Mouse (Mus musculus): ENCODE data around the gene Lrrn4cl. TPM values are rescaled to one million over a fixed set of nuclear protein-coding genes. Genes with fewer than 3 reads are reported as not detected.
"Not testable (repeated sequence)": the region's sequence is repeated elsewhere in the genome, so short reads cannot be mapped to it uniquely, and the experiment has no call there.

Lrrn4cl gene
- polyA plus RNA-seq, 1 experiment from 2014 or later = 1.3 TPM

- H3K4me1 ChIP-seq = peaks cover 42% of the 10 kb centered on the region
- WGBS = under 1% methylated on average over 48 of the region's 48 CpGs
- H3K27ac ChIP-seq = peak overlapping the region; percentile 100
- H3K9me3 ChIP-seq (replicated peaks) = no peaks in the 10 kb centered on the region
- ATAC-seq (replicated peaks; ENCODE audit: low FRiP score) = peak; percentile 20
- no peaks in the 10 kb centered on the region for H3K27me3 ChIP-seq
- peaks cover 46% of the 10 kb centered on the region for H3K36me3 ChIP-seq
- peak overlapping the region; percentile 88 for H3K4me2 ChIP-seq
- H3K4me3 ChIP-seq (replicated peaks) = peak overlapping the region; percentile 88
- peak overlapping the region; percentile 99 for H3K9ac ChIP-seq
Measured at GRCm38 (mm10) chr19:8820424-8820956, 30.1 kb upstream of the Lrrn4cl start.

GRCm38 (mm10) chr19:8821146-8821545 lies 29.4 kb upstream of the Lrrn4cl start:
- Histone ChIP-seq H3K27me3 (no peaks in the 10 kb centered on the region), H3K27ac (peak overlapping the region; percentile 100), H3K4me3 (replicated peaks) (peak overlapping the region; percentile 88), H3K36me3 (peaks cover 46% of the 10 kb centered on the region), H3K4me1 (peaks cover 35% of the 10 kb centered on the region), H3K4me2 (peak overlapping the region; percentile 88), H3K9me3 (replicated peaks) (no peaks in the 10 kb centered on the region), H3K9ac (peak overlapping the region; percentile 99)
- under 1% methylated on average over 7 of the region's 7 CpGs for WGBS
- ATAC-seq (replicated peaks; ENCODE audit: low FRiP score) = no peak

GRCm38 (mm10) chr19:8822696-8823095 lies 27.9 kb upstream of the Lrrn4cl start:
- no peaks in the 10 kb centered on the region for H3K9me3 ChIP-seq (replicated peaks)
- H3K36me3 ChIP-seq = peaks cover 51% of the 10 kb centered on the region
- H3K27me3 ChIP-seq = no peaks in the 10 kb centered on the region
- H3K4me2 ChIP-seq = peak overlapping the region; percentile 88
- 0 out of 2 replicates have a peak overlapping the region, but pooled peaks have one; percentile 2 for H3K9ac ChIP-seq
- peak overlapping the region; percentile 88 for H3K4me3 ChIP-seq (replicated peaks)
- 78% methylated on average over 8 of the region's 8 CpGs for WGBS
- no peak for ATAC-seq (replicated peaks; ENCODE audit: low FRiP score)
- no peak overlapping the region for H3K27ac ChIP-seq
- H3K4me1 ChIP-seq = peaks cover 23% of the 10 kb centered on the region

GRCm38 (mm10) chr19:8829660-8830059 lies 20.9 kb upstream of the Lrrn4cl start, which contains the start of gene AC129217.1:
Gene AC129217.1 (plus strand): TSS chr19:8829773.
- Histone ChIP-seq H3K4me1 (no peaks in the 10 kb centered on the region), H3K9me3 (replicated peaks) (no peaks in the 10 kb centered on the region), H3K27ac (no peak within 1 kb of the TSS), H3K27me3 (no peaks in the 10 kb centered on the region), H3K4me3 (replicated peaks) (no peak within 1 kb of the TSS), H3K4me2 (no peak within 1 kb of the TSS), H3K9ac (no peak within 1 kb of the TSS), H3K36me3 (peaks cover 99% of the 10 kb centered on the region)
- WGBS = 92% methylated on average over 8 of the region's 8 CpGs
- ATAC-seq (replicated peaks; ENCODE audit: low FRiP score) = no peak

- H3K9ac ChIP-seq = no peak overlapping the region
- no peak overlapping the region for H3K4me2 ChIP-seq
- ATAC-seq (replicated peaks; ENCODE audit: low FRiP score) = no peak
- H3K9me3 ChIP-seq (replicated peaks) = no peaks in the 10 kb centered on the region
- no peaks in the 10 kb centered on the region for H3K4me1 ChIP-seq
- no peak overlapping the region for H3K4me3 ChIP-seq (replicated peaks)
- H3K36me3 ChIP-seq = peaks cover 100% of the 10 kb centered on the region
- WGBS = 93% methylated on average over 8 of the region's 8 CpGs
- no peaks in the 10 kb centered on the region for H3K27me3 ChIP-seq
- no peak overlapping the region for H3K27ac ChIP-seq
Measured at GRCm38 (mm10) chr19:8830664-8831063, 19.9 kb upstream of the Lrrn4cl start.

- no peak overlapping the region for H3K27ac ChIP-seq
- H3K36me3 ChIP-seq = peaks cover 100% of the 10 kb centered on the region
- ATAC-seq (replicated peaks; ENCODE audit: low FRiP score) = no peak
- H3K27me3 ChIP-seq = no peaks in the 10 kb centered on the region
- no peaks in the 10 kb centered on the region for H3K4me1 ChIP-seq
- 83% methylated on average over 11 of the region's 11 CpGs for WGBS
- no peaks in the 10 kb centered on the region for H3K9me3 ChIP-seq (replicated peaks)
- no peak overlapping the region for H3K4me2 ChIP-seq
- no peak overlapping the region for H3K9ac ChIP-seq
- no peak overlapping the region for H3K4me3 ChIP-seq (replicated peaks)
Measured at GRCm38 (mm10) chr19:8831262-8831661, 19.3 kb upstream of the Lrrn4cl start.

GRCm38 (mm10) chr19:8832971-8833370 lies 17.6 kb upstream of the Lrrn4cl start:
- Histone ChIP-seq H3K4me2 (no peak overlapping the region), H3K27me3 (no peaks in the 10 kb centered on the region), H3K4me1 (peaks cover 4% of the 10 kb centered on the region), H3K9ac (no peak overlapping the region), H3K4me3 (replicated peaks) (no peak overlapping the region), H3K9me3 (replicated peaks) (no peaks in the 10 kb centered on the region), H3K36me3 (peaks cover 83% of the 10 kb centered on the region), H3K27ac (no peak overlapping the region)
- 93% methylated on average over 4 of the region's 4 CpGs for WGBS
- ATAC-seq (replicated peaks; ENCODE audit: low FRiP score) = no peak

GRCm38 (mm10) chr19:8836327-8836726 lies 14.2 kb upstream of the Lrrn4cl start:
- not testable (repeated sequence) for H3K9me3 ChIP-seq (replicated peaks); H3K27me3 ChIP-seq; H3K4me2 ChIP-seq; H3K4me3 ChIP-seq (replicated peaks); H3K9ac ChIP-seq; ATAC-seq (replicated peaks; ENCODE audit: low FRiP score)
- Histone ChIP-seq H3K4me1 (peaks cover 36% of the 10 kb centered on the region), H3K27ac (peak overlapping the region; percentile 99), H3K36me3 (peaks cover 49% of the 10 kb centered on the region)
- WGBS = 95% methylated on average over 10 of the region's 10 CpGs

- no peaks in the 10 kb centered on the region for H3K27me3 ChIP-seq
- WGBS = under 1% methylated on average over 38 of the region's 38 CpGs
- ATAC-seq (replicated peaks; ENCODE audit: low FRiP score) = peak; percentile 83
Measured at GRCm38 (mm10) chr19:8837251-8837791, 13.2 kb upstream of the Lrrn4cl start, which contains the start of gene Bscl2. Gene Bscl2 (plus strand): TSS chr19:8837467.

GRCm38 (mm10) chr19:8838041-8838730 lies 12.4 kb upstream of the Lrrn4cl start:
- H3K4me3 ChIP-seq (replicated peaks) = peak overlapping the region; percentile 59
- H3K27me3 ChIP-seq = no peaks in the 10 kb centered on the region
- H3K27ac ChIP-seq = peak overlapping the region; percentile 99
- peak overlapping the region; percentile 75 for H3K9ac ChIP-seq
- ATAC-seq (replicated peaks; ENCODE audit: low FRiP score) = peak; percentile 42
- 19% methylated on average over 15 of the region's 15 CpGs for WGBS
- peak overlapping the region; percentile 91 for H3K4me2 ChIP-seq
- peaks cover 36% of the 10 kb centered on the region for H3K4me1 ChIP-seq
- no peaks in the 10 kb centered on the region for H3K9me3 ChIP-seq (replicated peaks)
- peaks cover 43% of the 10 kb centered on the region for H3K36me3 ChIP-seq

More at GRCm38 (mm10) chr19:8837251-8837791, 13.2 kb upstream of the Lrrn4cl start, which contains the start of gene Bscl2:
- H3K4me3 ChIP-seq (replicated peaks) = peak within 1 kb of the TSS; percentile 59
- peak within 1 kb of the TSS; percentile 91 for H3K4me2 ChIP-seq
- H3K9ac ChIP-seq = peak within 1 kb of the TSS; percentile 75
- H3K4me1 ChIP-seq = peaks cover 36% of the 10 kb centered on the region
- no peaks in the 10 kb centered on the region for H3K9me3 ChIP-seq (replicated peaks)
- H3K27ac ChIP-seq = peak within 1 kb of the TSS; percentile 99
- peaks cover 44% of the 10 kb centered on the region for H3K36me3 ChIP-seq

GRCm38 (mm10) chr19:8839103-8839907 lies 11.3 kb upstream of the Lrrn4cl start, which contains the start of gene Gng3:
Gene Gng3 (minus strand): TSS chr19:8839194.
- 56% methylated on average over 11 of the region's 11 CpGs for WGBS
- H3K4me2 ChIP-seq = peak within 1 kb of the TSS; percentile 91
- peaks cover 36% of the 10 kb centered on the region for H3K4me1 ChIP-seq
- no peaks in the 10 kb centered on the region for H3K9me3 ChIP-seq (replicated peaks)
- H3K4me3 ChIP-seq (replicated peaks) = peak within 1 kb of the TSS; percentile 59
- H3K27ac ChIP-seq = peak within 1 kb of the TSS; percentile 99
- no peak for ATAC-seq (replicated peaks; ENCODE audit: low FRiP score)
- H3K9ac ChIP-seq = peak within 1 kb of the TSS; percentile 75
- H3K27me3 ChIP-seq = no peaks in the 10 kb centered on the region
- peaks cover 32% of the 10 kb centered on the region for H3K36me3 ChIP-seq

All from kidney, embryonic 15.5 days (tissue).